Mouse (Mus musculus): ENCODE results near the gene Ssu2. TPM values are rescaled to one million over a fixed set of nuclear protein-coding genes. Genes with fewer than 3 reads are reported as not detected.

Gene Ssu2
- polyA plus RNA-seq, 1 experiment from 2014 or later, result 0.17 TPM

DNA sequence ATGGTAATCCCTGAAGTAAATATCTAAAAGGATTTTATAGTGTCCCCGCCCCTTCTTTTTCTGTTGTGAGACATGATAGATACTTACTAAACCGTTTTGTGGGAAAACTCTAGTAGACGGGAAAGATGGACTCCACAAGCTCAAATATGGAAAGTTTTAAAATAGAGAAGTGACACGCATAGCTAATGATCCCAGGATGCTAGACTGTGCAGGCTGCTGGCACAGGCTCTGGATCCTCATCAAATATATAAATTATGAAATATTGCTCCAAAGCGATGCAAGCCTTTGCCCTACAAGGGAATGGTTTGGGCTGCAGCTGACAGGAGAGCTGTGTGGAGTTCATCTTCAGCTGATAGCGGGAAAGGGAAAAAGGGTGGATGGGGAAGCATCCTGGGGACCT is 50.2 kb downstream of the Ssu2 start:
- Histone ChIP-seq H3K4me1 (replicated peaks) (no peaks in the 10 kb centered on the region), H3K9me3 (replicated peaks) (no peaks in the 10 kb centered on the region), H3K9ac (no peak overlapping the region), H3K27me3 (replicated peaks) (no peaks in the 10 kb centered on the region), H3K36me3 (no peaks in the 10 kb centered on the region), H3K4me3 (no peak overlapping the region), H3K27ac (ENCODE audit: poor library complexity, severe bottlenecking) (no peak overlapping the region), H3K4me2 (no peak overlapping the region)
- no peak for ATAC-seq (ENCODE audit: insufficient number of reproducible peaks, low FRiP score)
- 81% methylated on average over 6 of the region's 6 CpGs for WGBS

DNA sequence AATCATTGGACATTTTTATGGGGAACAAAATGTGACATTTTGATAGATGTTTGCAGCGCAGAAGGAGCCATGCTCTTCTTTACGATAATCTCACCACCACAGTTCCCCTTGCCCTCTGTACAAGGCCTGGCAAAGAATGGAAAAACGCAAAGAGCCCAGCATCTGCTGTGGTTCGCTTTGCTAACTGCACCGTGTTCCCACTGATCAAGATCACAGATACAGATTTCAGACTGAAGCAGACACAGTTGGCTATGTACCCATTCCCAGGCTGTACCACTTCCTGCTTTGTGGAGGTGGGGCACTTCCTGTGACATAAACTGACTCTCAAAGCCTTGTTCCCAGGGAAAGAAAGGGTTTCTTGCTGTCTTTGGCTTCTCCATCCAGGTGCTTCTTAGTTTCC is 53.9 kb downstream of the Ssu2 start:
- no peak for ATAC-seq (ENCODE audit: insufficient number of reproducible peaks, low FRiP score)
- Histone ChIP-seq H3K9ac (no peak overlapping the region), H3K36me3 (peaks cover 15% of the 10 kb centered on the region), H3K4me3 (no peak overlapping the region), H3K27ac (ENCODE audit: poor library complexity, severe bottlenecking) (no peak overlapping the region), H3K27me3 (replicated peaks) (no peaks in the 10 kb centered on the region), H3K4me2 (no peak overlapping the region), H3K4me1 (replicated peaks) (no peaks in the 10 kb centered on the region), H3K9me3 (replicated peaks) (no peaks in the 10 kb centered on the region)
- WGBS, result 73% methylated on average over 5 of the region's 5 CpGs

GRCm38 (mm10) chr6:112331223-112331598 is 56.6 kb downstream of the Ssu2 start:
- Histone ChIP-seq H3K9ac (no peak overlapping the region), H3K4me2 (no peak overlapping the region), H3K27me3 (replicated peaks) (no peaks in the 10 kb centered on the region), H3K4me3 (no peak overlapping the region), H3K36me3 (peaks cover 22% of the 10 kb centered on the region), H3K4me1 (replicated peaks) (no peaks in the 10 kb centered on the region), H3K27ac (ENCODE audit: poor library complexity, severe bottlenecking) (no peak overlapping the region), H3K9me3 (replicated peaks) (no peaks in the 10 kb centered on the region)
- no peak for ATAC-seq (ENCODE audit: insufficient number of reproducible peaks, low FRiP score)
- 78% methylated on average over 6 of the region's 6 CpGs for WGBS

DNA sequence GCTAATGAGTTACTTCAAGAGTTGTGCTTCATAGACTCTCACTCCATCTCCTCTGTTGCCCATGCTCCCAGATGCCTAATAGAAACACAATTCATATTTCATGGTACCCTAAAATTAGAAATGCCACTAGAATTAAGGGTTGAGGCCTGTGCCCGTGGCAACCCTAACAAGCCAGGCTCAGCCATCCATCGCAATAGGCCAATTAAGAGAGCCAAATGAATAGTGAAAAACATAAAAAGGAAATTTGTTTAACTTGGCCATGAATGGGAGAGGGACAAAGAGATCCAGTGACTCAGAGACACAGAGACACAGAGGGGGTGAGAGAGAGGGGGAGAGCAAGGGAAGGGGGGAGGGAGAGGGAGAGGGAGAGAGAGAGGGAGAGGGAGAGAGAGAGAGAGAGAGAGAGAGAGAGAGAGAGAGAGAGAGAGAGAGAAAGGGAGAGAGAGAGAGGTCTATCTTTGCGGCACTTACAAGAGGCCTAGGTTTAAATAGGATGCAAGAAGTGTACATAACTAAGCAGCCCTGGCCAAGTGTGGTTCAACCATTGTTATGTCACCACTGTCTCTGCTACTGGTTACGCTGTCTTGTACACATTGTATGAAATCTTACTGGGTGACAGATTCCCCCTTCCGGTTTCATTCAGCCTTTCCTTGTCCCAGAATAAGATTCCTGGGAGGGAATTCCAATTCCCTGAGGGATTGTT is 57.2 kb downstream of the Ssu2 start:
- Histone ChIP-seq H3K27me3 (replicated peaks) (no peaks in the 10 kb centered on the region), H3K4me2 (no peak overlapping the region), H3K4me1 (replicated peaks) (no peaks in the 10 kb centered on the region), H3K27ac (ENCODE audit: poor library complexity, severe bottlenecking) (no peak overlapping the region), H3K9me3 (replicated peaks) (no peaks in the 10 kb centered on the region), H3K36me3 (peaks cover 22% of the 10 kb centered on the region), H3K4me3 (no peak overlapping the region), H3K9ac (no peak overlapping the region)
- ATAC-seq (ENCODE audit: insufficient number of reproducible peaks, low FRiP score), result no peak
- 86% methylated on average over 5 of the region's 5 CpGs for WGBS

- Histone ChIP-seq H3K4me2 (no peak overlapping the region), H3K27me3 (replicated peaks) (no peaks in the 10 kb centered on the region), H3K36me3 (peaks cover 26% of the 10 kb centered on the region), H3K9ac (no peak overlapping the region), H3K4me1 (replicated peaks) (no peaks in the 10 kb centered on the region), H3K9me3 (replicated peaks) (no peaks in the 10 kb centered on the region), H3K4me3 (no peak overlapping the region), H3K27ac (ENCODE audit: poor library complexity, severe bottlenecking) (no peak overlapping the region)
- WGBS, result 49% methylated on average over 5 of the region's 5 CpGs
- ATAC-seq (ENCODE audit: insufficient number of reproducible peaks, low FRiP score), result peak; percentile 48; the same call in 1 of the 2 replicates
Measured at GRCm38 (mm10) chr6:112327793-112328192, 60.0 kb downstream of the Ssu2 start.

GRCm38 (mm10) chr6:112325213-112325612 is 62.6 kb downstream of the Ssu2 start:
- Histone ChIP-seq H3K36me3 (peaks cover 32% of the 10 kb centered on the region), H3K9ac (no peak overlapping the region), H3K4me1 (replicated peaks) (no peaks in the 10 kb centered on the region), H3K4me2 (no peak overlapping the region), H3K4me3 (no peak overlapping the region), H3K27me3 (replicated peaks) (no peaks in the 10 kb centered on the region), H3K9me3 (replicated peaks) (no peaks in the 10 kb centered on the region), H3K27ac (ENCODE audit: poor library complexity, severe bottlenecking) (no peak overlapping the region)
- 88% methylated on average over 3 of the region's 3 CpGs for WGBS
- ATAC-seq (ENCODE audit: insufficient number of reproducible peaks, low FRiP score), result no peak

DNA sequence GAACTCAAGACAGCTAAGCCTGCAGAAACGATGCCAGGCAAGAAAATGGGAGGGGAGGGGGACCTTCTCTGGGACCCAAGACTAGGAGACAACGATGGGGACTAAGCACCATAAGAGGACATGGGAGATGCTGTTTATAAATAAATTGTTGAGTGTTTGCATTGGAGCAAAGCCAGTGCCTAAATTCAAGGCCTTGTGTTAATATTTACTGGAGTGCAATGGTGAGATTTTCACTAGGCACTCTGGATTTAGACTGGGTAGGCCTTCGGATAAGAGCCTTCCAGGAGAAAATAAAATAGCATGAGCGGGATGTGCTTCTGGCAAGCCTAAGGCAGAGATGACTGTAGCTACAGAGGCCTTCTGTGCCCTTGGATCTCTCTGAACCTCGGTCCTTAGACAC is 64.9 kb downstream of the Ssu2 start:
- Histone ChIP-seq H3K27me3 (replicated peaks) (no peaks in the 10 kb centered on the region), H3K4me1 (replicated peaks) (no peaks in the 10 kb centered on the region), H3K4me2 (no peak overlapping the region), H3K9me3 (replicated peaks) (no peaks in the 10 kb centered on the region), H3K36me3 (peaks cover 26% of the 10 kb centered on the region), H3K9ac (no peak overlapping the region), H3K27ac (ENCODE audit: poor library complexity, severe bottlenecking) (no peak overlapping the region), H3K4me3 (no peak overlapping the region)
- ATAC-seq (ENCODE audit: insufficient number of reproducible peaks, low FRiP score), result no peak
- 80% methylated on average over 5 of the region's 5 CpGs for WGBS

GRCm38 (mm10) chr6:112320679-112321078 is 67.1 kb downstream of the Ssu2 start:
- no peak overlapping the region for H3K27ac ChIP-seq (ENCODE audit: poor library complexity, severe bottlenecking)
- H3K4me3 ChIP-seq, result no peak overlapping the region
- 60% methylated on average over 5 of the region's 5 CpGs for WGBS
- H3K4me1 ChIP-seq (replicated peaks), result no peaks in the 10 kb centered on the region
- no peak for ATAC-seq (ENCODE audit: insufficient number of reproducible peaks, low FRiP score)
- peaks cover 44% of the 10 kb centered on the region for H3K36me3 ChIP-seq
- no peak overlapping the region for H3K4me2 ChIP-seq
- no peaks in the 10 kb centered on the region for H3K9me3 ChIP-seq (replicated peaks)
- H3K27me3 ChIP-seq (replicated peaks), result no peaks in the 10 kb centered on the region
- H3K9ac ChIP-seq, result no peak overlapping the region

GRCm38 (mm10) chr6:112319449-112319848 is 68.4 kb downstream of the Ssu2 start:
- no peak overlapping the region for H3K9ac ChIP-seq
- H3K27me3 ChIP-seq (replicated peaks), result no peaks in the 10 kb centered on the region
- no peak overlapping the region for H3K4me2 ChIP-seq
- peaks cover 52% of the 10 kb centered on the region for H3K36me3 ChIP-seq
- H3K9me3 ChIP-seq (replicated peaks), result no peaks in the 10 kb centered on the region
- H3K4me3 ChIP-seq, result no peak overlapping the region
- WGBS, result 77% methylated on average over 4 of the region's 4 CpGs
- no peak for ATAC-seq (ENCODE audit: insufficient number of reproducible peaks, low FRiP score)
- no peaks in the 10 kb centered on the region for H3K4me1 ChIP-seq (replicated peaks)
- no peak overlapping the region for H3K27ac ChIP-seq (ENCODE audit: poor library complexity, severe bottlenecking)

GRCm38 (mm10) chr6:112311385-112311784 is 76.4 kb downstream of the Ssu2 start:
- Histone ChIP-seq H3K9me3 (replicated peaks) (no peaks in the 10 kb centered on the region), H3K27ac (ENCODE audit: poor library complexity, severe bottlenecking) (no peak overlapping the region), H3K4me1 (replicated peaks) (peaks cover 4% of the 10 kb centered on the region; the same call in 1 of the 2 replicates), H3K36me3 (peaks cover 56% of the 10 kb centered on the region), H3K4me3 (no peak overlapping the region), H3K4me2 (no peak overlapping the region), H3K9ac (no peak overlapping the region), H3K27me3 (replicated peaks) (no peaks in the 10 kb centered on the region)
- 47% methylated on average over 4 of the region's 4 CpGs for WGBS
- ATAC-seq (ENCODE audit: insufficient number of reproducible peaks, low FRiP score), result 0 out of 2 replicates have a peak, but pooled peaks have one; percentile 18

- Histone ChIP-seq H3K36me3 (peaks cover 40% of the 10 kb centered on the region), H3K4me2 (no peak overlapping the region), H3K4me3 (no peak overlapping the region), H3K4me1 (replicated peaks) (peaks cover 12% of the 10 kb centered on the region), H3K9me3 (replicated peaks) (no peaks in the 10 kb centered on the region), H3K27me3 (replicated peaks) (no peaks in the 10 kb centered on the region), H3K27ac (ENCODE audit: poor library complexity, severe bottlenecking) (no peak overlapping the region), H3K9ac (no peak overlapping the region)
- 48% methylated on average over 6 of the region's 6 CpGs for WGBS
- ATAC-seq (ENCODE audit: insufficient number of reproducible peaks, low FRiP score), result no peak
Measured at GRCm38 (mm10) chr6:112309330-112309938, 78.4 kb downstream of the Ssu2 start.
